Mouse (Mus musculus) thymus, adult 2 months (tissue): Measurements from ENCODE around the gene Igf1r. TPM values are rescaled to one million over a fixed set of nuclear protein-coding genes. Genes with fewer than 3 reads are reported as not detected.

Experiments used
- DNase-seq: peaks from one replicate; pipeline ENCODE4 v3.0.0; 2021
- H3K27ac ChIP-seq: fragments of 200-500 bp; 2 replicates; pipeline ENCODE4 v1.5.1; 2012; ENCODE audit warnings: low read length, control low read depth; ENCODE audit not compliant: control insufficient read depth, insufficient read depth
- H3K27me3 ChIP-seq: fragments of 200-500 bp; 2 replicates; pipeline ENCODE4 v1.6.1; 2012; ENCODE audit warnings: mild to moderate bottlenecking, low read length, moderate library complexity, mixed read lengths; ENCODE audit not compliant: control insufficient read depth, insufficient read depth
- H3K36me3 ChIP-seq: fragments of 200-500 bp; 2 replicates; pipeline ENCODE4 v1.6.1; 2012; ENCODE audit warnings: mild to moderate bottlenecking, low read length, moderate library complexity; ENCODE audit not compliant: control insufficient read depth, insufficient read depth
- H3K4me1 ChIP-seq: fragments of 200-500 bp; replicated peaks from 2 replicates; pipeline ENCODE4 v1.6.1; 2012; ENCODE audit warnings: low read length; ENCODE audit not compliant: control insufficient read depth, insufficient read depth
- H3K4me3 ChIP-seq: fragments of 200-500 bp; 2 replicates; pipeline ENCODE4 v1.5.1; 2012; ENCODE audit warnings: mild to moderate bottlenecking, low read length, control low read depth, moderate library complexity; ENCODE audit not compliant: control insufficient read depth, insufficient read depth
- CTCF ChIP-seq: fragments of 200-500 bp; IDR thresholded peaks from 2 replicates; pipeline ENCODE4 v1.5.1; 2012; ENCODE audit warnings: mild to moderate bottlenecking, control low read depth, low read length, moderate library complexity, borderline replicate concordance; ENCODE audit not compliant: control insufficient read depth, poor library complexity, insufficient read depth; ENCODE audit errors: extremely low read depth
- POLR2A ChIP-seq: fragments of 200-500 bp; IDR thresholded peaks from 2 replicates; pipeline ENCODE4 v1.6.1; 2012; ENCODE audit warnings: mild to moderate bottlenecking, low read length, control low read depth, moderate library complexity; ENCODE audit not compliant: control insufficient read depth, poor library complexity, insufficient read depth; ENCODE audit errors: extremely low read depth
- WGBS: fragments of 180-500 bp; shearing (Covaris S2); methylation state at CpG from one replicate; pipeline ENCODE4 v1.1.7; 2018; 5-methylcytosine and 5-hydroxymethylcytosine counted together
- polyA plus RNA-seq: library from polyadenylated mRNA; depleted of rRNA; stranded (reverse); fragments of >200 nt; gene quantifications from 2 replicates; pipeline ENCODE4 v1.2.3, GENCODE M21; 2012

Igf1r gene
- polyA plus RNA-seq, 1 experiment, result 9.2 TPM

DNA sequence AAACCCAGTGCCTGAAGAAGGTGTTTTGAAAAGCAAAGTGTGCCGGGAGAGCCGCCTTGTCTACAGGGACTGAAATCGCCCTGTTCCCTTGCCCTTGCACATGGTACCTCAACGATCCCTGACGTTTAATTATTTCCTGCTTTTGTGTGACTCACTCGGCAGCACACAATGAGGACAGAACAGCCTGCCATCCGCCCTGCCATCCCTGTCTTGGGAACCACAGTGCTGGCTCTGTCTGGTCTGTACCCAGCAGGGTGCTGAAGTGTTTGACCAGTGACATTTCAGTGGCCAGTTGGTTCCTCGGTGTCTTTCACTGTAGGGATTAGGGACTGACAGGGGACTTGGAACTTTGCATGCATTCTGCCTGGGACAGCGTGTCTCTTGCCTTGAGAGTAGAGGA, 78.2 kb downstream of the Igf1r start:
- no peaks in the 10 kb centered on the region for H3K4me1 ChIP-seq
- H3K36me3 ChIP-seq, result no peaks in the 10 kb centered on the region
- no peak for DNase-seq
- no peak overlapping the region for H3K27ac ChIP-seq
- TF ChIP-seq CTCF (no peak), POLR2A (no peak)
- no peaks in the 10 kb centered on the region for H3K27me3 ChIP-seq
- no peak overlapping the region for H3K4me3 ChIP-seq
- WGBS, result 92% methylated on average over 9 of the region's 9 CpGs

DNA sequence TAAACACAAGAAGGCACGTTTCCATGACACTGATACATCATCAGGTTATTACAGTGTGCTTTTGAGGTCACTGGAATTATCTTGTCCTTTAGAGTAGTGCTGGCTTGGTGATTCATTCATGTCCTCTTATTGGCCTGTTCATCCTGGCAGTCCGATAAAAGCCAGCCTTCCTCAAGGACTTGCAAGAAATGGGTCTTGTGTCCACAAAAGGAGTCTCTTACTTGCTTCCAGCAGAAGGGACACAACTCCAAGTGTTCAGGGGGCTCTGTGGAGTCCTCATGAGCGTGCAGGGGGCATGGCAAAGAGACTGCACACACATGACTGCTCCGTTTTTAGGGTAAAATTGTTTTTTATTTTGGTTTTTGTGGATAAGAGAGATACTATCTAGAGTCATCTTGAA, 83.9 kb downstream of the Igf1r start:
- TF ChIP-seq POLR2A (no peak), CTCF (no peak)
- 90% methylated on average over 4 of the region's 4 CpGs for WGBS
- H3K27ac ChIP-seq, result no peak overlapping the region
- H3K4me3 ChIP-seq, result no peak overlapping the region
- no peak for DNase-seq
- H3K27me3 ChIP-seq, result no peaks in the 10 kb centered on the region
- no peaks in the 10 kb centered on the region for H3K36me3 ChIP-seq
- H3K4me1 ChIP-seq, result no peaks in the 10 kb centered on the region

DNA sequence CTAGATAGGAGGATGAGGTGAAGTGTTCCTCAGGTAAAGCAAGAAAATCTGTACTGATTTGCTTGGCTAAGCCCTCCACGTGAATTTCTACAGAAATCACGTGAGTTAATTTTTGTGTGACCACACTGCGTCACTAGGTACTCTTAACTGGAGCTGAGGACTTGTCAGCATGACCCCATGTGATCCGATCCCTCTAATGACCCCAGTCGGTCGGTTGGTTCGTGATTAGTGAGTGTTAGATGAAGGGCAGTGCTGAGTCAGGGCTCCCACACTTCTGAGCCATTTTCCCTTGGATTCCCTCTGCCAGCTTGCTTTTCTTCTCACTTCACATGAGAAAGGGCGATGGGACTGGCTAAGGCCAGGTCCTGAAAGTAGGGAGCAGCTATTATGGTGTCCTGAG, 86.2 kb downstream of the Igf1r start:
- Histone ChIP-seq H3K4me3 (no peak overlapping the region), H3K27me3 (no peaks in the 10 kb centered on the region), H3K36me3 (no peaks in the 10 kb centered on the region), H3K27ac (no peak overlapping the region), H3K4me1 (no peaks in the 10 kb centered on the region)
- no peak for DNase-seq
- 94% methylated on average over 8 of the region's 8 CpGs for WGBS
- TF ChIP-seq POLR2A, result no peak
- TF ChIP-seq CTCF, result no peak

DNA sequence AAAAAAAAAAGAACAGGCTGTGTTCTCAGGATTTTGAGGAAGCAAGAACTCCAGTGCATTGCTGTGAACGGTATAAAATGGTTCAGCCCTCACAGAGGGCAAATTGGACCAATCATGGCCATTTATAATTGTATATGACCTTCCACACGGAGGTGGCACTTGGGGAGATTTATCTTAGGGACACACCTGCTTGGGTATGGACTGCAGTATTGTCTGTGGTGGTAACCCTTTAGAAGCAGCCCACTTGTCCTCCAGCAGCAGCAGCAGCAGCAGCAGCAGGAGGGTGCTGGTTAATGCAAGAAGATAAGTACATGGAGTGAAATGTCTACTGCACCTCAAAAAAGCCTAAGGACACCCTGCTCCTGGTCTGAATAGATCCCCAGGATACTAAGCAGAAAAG, 86.9 kb downstream of the Igf1r start:
- Histone ChIP-seq H3K27me3 (no peaks in the 10 kb centered on the region), H3K4me3 (no peak overlapping the region), H3K4me1 (no peaks in the 10 kb centered on the region), H3K36me3 (no peaks in the 10 kb centered on the region), H3K27ac (no peak overlapping the region)
- DNase-seq, result no peak
- 81% methylated on average over 2 of the region's 2 CpGs for WGBS
- TF ChIP-seq CTCF, result no peak
- no peak for TF ChIP-seq POLR2A

DNA sequence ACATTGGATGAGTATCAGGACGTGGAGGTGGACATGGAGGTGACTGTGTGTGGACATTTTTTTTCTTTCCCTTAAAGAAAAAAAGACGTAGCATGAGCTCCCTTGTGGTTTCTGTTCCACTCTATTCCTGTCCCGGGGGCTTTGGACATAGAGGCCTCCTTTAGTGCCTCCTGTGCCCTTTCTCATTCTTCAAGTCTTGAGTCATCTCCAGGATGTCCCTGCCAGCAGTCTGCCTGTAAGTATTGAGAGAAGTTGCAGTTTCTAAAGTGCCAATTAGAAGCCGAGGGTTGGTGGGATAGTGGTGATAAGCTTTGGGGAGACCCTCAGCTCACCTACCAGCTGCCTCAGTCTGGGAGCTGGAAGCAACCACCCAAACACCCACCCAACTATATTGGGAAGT, 92.0 kb downstream of the Igf1r start:
- 82% methylated on average over 4 of the region's 4 CpGs for WGBS

DNA sequence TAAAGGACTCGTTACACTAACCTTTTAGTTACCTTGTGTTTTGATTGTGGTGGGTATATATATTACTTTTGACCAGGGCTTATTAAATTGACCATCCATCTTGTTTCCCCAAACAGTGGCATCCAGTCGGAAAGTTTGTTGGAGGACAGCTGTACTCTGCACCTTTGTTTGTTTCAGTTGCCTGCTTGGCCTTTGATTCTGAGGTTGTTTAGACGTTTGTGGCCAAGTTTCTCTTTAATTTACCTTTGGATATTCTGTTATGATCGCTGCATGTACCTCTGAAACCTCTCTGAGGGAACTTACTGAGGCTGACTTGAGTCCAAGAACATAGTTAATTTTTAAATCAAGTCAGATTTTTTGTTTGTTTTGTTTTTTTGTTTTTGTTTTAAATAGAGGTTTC, 94.5 kb downstream of the Igf1r start:
- no peak overlapping the region for H3K27ac ChIP-seq

More for the DNA sequence above, 92.0 kb downstream of the Igf1r start:
- Histone ChIP-seq H3K27ac (no peak overlapping the region), H3K36me3 (no peaks in the 10 kb centered on the region), H3K27me3 (no peaks in the 10 kb centered on the region), H3K4me1 (no peaks in the 10 kb centered on the region), H3K4me3 (no peak overlapping the region)
- no peak for TF ChIP-seq CTCF
- no peak for TF ChIP-seq POLR2A
- no peak for DNase-seq

DNA sequence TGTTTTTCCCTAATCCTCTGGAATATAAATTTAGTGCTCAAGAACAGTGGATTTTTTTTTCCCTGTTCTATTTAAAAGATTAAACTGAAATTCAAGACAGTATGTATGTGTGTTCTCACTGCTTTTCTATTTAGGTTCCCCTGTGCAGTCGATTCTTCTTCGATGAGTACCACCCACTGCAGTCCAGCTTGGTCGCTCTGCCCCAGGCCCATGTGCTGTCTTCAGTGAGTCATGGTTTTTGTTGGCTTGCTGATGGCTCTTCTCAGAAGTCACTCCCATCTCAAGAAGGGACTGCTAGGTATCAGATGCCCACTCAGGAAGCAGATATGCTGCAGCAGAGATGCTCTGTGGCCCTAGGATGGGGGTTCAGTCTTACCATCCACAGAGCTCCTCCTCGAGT, 95.9 kb downstream of the Igf1r start:
- no peak for TF ChIP-seq CTCF
- TF ChIP-seq POLR2A, result no peak
- Histone ChIP-seq H3K27me3 (no peaks in the 10 kb centered on the region), H3K4me1 (no peaks in the 10 kb centered on the region), H3K4me3 (no peak overlapping the region), H3K27ac (no peak overlapping the region), H3K36me3 (no peaks in the 10 kb centered on the region)
- whole genome bisulfite sequencing, result 94% methylated on average over 4 of the region's 4 CpGs
- no peak for DNase-seq

More for the DNA sequence above, 94.5 kb downstream of the Igf1r start:
- no peak overlapping the region for H3K4me3 ChIP-seq
- no peak for TF ChIP-seq POLR2A
- no peak for TF ChIP-seq CTCF
- H3K27me3 ChIP-seq, result no peaks in the 10 kb centered on the region
- H3K4me1 ChIP-seq, result no peaks in the 10 kb centered on the region
- no peaks in the 10 kb centered on the region for H3K36me3 ChIP-seq
- no peak for DNase-seq
- WGBS, result 92% methylated on average over 4 of the region's 4 CpGs
